Mouse (Mus musculus) left cerebral cortex, adult 8-10 months (tissue): ENCODE measurements around the gene Fam168a. TPM values are rescaled to one million over a fixed set of nuclear protein-coding genes. Genes with fewer than 3 reads are reported as not detected.
"Not testable (repeated sequence)": the region's sequence is repeated elsewhere in the genome, so short reads cannot be mapped to it uniquely, and the experiment has no call there.

Experiments used
- DNase-seq, 2 experiments: peaks; one replicate each; pipeline ENCODE4 v3.0.0; 2022; ENCODE audit warnings: low spot score in 2 of 2
- total RNA-seq, 4 experiments: library from RNA; stranded (reverse); gene quantifications; 2 replicates each; pipeline ENCODE4 v1.2.4; 2022

Fam168a gene
- total RNA-seq, 4 experiments from 2014 or later, result 212 to 237 (median 224) TPM

GRCm38 (mm10) chr7:100699771-100700770, 6.4 kb upstream of the Fam168a start:
- DNase-seq, result no peak

GRCm38 (mm10) chr7:100706883-100707480, 547 bp downstream of the Fam168a start:
- peak in 1 of 2 experiments; percentile 10 for DNase-seq

GRCm38 (mm10) chr7:100718741-100719140, 12.3 kb downstream of the Fam168a start:
- DNase-seq, result no peak

- no peak for DNase-seq
Measured at GRCm38 (mm10) chr7:100722268-100722667, 15.8 kb downstream of the Fam168a start.

GRCm38 (mm10) chr7:100723453-100724294, 17.2 kb downstream of the Fam168a start:
- no peak for DNase-seq

GRCm38 (mm10) chr7:100727538-100728085, 21.2 kb downstream of the Fam168a start:
- no peak for DNase-seq

- DNase-seq, result no peak
Measured at GRCm38 (mm10) chr7:100729778-100730177, 23.3 kb downstream of the Fam168a start.

- no peak for DNase-seq
Measured at GRCm38 (mm10) chr7:100732341-100733050, 26.1 kb downstream of the Fam168a start.

- no peak for DNase-seq
Measured at GRCm38 (mm10) chr7:100733051-100733813, 26.8 kb downstream of the Fam168a start.

- DNase-seq, result no peak
Measured at GRCm38 (mm10) chr7:100734201-100734600, 27.8 kb downstream of the Fam168a start.

- not testable (repeated sequence) for DNase-seq
Measured at GRCm38 (mm10) chr7:100734905-100735304, 28.5 kb downstream of the Fam168a start.

GRCm38 (mm10) chr7:100736131-100736530, 29.7 kb downstream of the Fam168a start:
- no peak for DNase-seq

- no peak for DNase-seq
Measured at GRCm38 (mm10) chr7:100744372-100744771, 37.9 kb downstream of the Fam168a start.

GRCm38 (mm10) chr7:100750101-100750500, 43.7 kb downstream of the Fam168a start:
- no peak for DNase-seq

- DNase-seq, result no peak
Measured at GRCm38 (mm10) chr7:100758718-100759117, 52.3 kb downstream of the Fam168a start.

GRCm38 (mm10) chr7:100762726-100763125, 56.3 kb downstream of the Fam168a start:
- DNase-seq, result no peak

- no peak for DNase-seq
Measured at GRCm38 (mm10) chr7:100767568-100767967, 61.1 kb downstream of the Fam168a start.

GRCm38 (mm10) chr7:100768009-100768408, 61.6 kb downstream of the Fam168a start:
- no peak for DNase-seq

- no peak for DNase-seq
Measured at GRCm38 (mm10) chr7:100769534-100770083, 63.2 kb downstream of the Fam168a start.
